Mouse (Mus musculus) myocyte (in vitro differentiated cells): Measurements from ENCODE around the gene Aox3.

Source experiments
- MAX ChIP-seq: IDR thresholded peaks from one replicate; pipeline ENCODE4 v1.6.1; 2011; ENCODE audit warnings: low read depth, mild to moderate bottlenecking, control low read depth
- MYOG ChIP-seq, 3 experiments: IDR thresholded peaks; one replicate each; pipeline ENCODE4 v1.6.1; 2011; ENCODE audit warnings: control low read depth in 2 of 3, low read depth in 2 of 3, mild to moderate bottlenecking in 2 of 3; ENCODE audit not compliant: insufficient read length in 2 of 3, control insufficient read depth in 1 of 3, insufficient read depth in 1 of 3
- POLR2A ChIP-seq: IDR thresholded peaks from one replicate; pipeline ENCODE4 v1.6.1; 2011; ENCODE audit warnings: low read depth, mild to moderate bottlenecking, control low read depth, moderate library complexity; ENCODE audit not compliant: insufficient read length
- REST ChIP-seq: IDR thresholded peaks from one replicate; pipeline ENCODE4 v1.6.1; 2011; ENCODE audit warnings: mild to moderate bottlenecking, control low read depth, moderate library complexity; ENCODE audit not compliant: insufficient read depth, insufficient read length

- no peak for TF ChIP-seq POLR2A
- no peak for TF ChIP-seq REST
- no peak for TF ChIP-seq MAX
- TF ChIP-seq MYOG (IDR thresholded peaks at IDR 0.05; ENCODE audit: control insufficient read depth in 1 of 3, insufficient read depth in 1 of 3, insufficient read length in 2 of 3, low read depth in 2 of 3), result no peak
Measured at GRCm38 (mm10) chr1:58069181-58069580, 43.7 kb upstream of the Aox3 start.
